Mouse (Mus musculus) kidney, adult 2 months (tissue): ENCODE measurements around the gene Pdpk1.

ENCODE experiments used
- CTCF ChIP-seq: fragments of 200-500 bp; conservative IDR thresholded peaks from 2 replicates; pipeline ENCODE4 v1.5.1; 2011; ENCODE audit warnings: low read depth, mild to moderate bottlenecking, control low read depth, low read length, moderate library complexity, mixed read lengths; ENCODE audit not compliant: insufficient read depth, insufficient read length
- POLR2A ChIP-seq: fragments of 200-500 bp; IDR thresholded peaks from one replicate; pipeline ENCODE4 v1.6.1; 2011; ENCODE audit warnings: low read depth, low read length, control low read depth

GRCm38 (mm10) chr17:24069531-24069930, 81.2 kb downstream of the Pdpk1 start:
- TF ChIP-seq CTCF: no peak
- no peak for TF ChIP-seq POLR2A
